Mouse (Mus musculus): ENCODE measurements around the gene Nckap5l. TPM values are rescaled to one million over a fixed set of nuclear protein-coding genes. Genes with fewer than 3 reads are reported as not detected.
A peak's percentile ranks its signal among the peaks of the same experiment; 100 is the strongest.

Gene Nckap5l
- polyA plus RNA-seq, 1 experiment, result 3.1 TPM

DNA sequence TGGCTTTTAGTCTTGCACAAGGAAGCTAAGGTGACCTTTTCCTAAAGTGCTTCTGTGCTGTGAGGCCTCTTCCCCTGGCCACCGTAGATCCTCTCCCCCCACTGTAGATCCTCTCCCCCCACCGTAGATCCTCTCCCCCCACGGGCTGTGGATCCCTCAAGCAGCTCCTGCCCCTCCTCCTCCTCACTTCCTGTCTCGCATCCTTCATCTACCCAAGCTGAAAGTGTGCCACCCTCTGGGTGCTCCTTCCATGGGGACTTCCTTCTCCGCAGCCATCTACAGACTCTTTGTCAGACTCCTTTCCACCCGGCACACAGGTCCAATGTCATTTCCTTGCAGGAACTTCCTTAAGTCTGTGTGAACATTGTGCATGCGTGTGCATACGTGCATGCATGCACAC is 27.2 kb downstream of the Nckap5l start:
- no peak for DNase-seq
- Histone ChIP-seq H3K27ac (ENCODE audit: insufficient read depth, low read depth, low read length) (no peak overlapping the region), H3K36me3 (ENCODE audit: control insufficient read depth, insufficient read depth, low read length) (no peaks in the 10 kb centered on the region), H3K4me3 (ENCODE audit: insufficient read depth, low read depth, low read length) (no peak overlapping the region), H3K27me3 (replicated peaks; ENCODE audit: control insufficient read depth, insufficient read depth, low read length) (no peaks in the 10 kb centered on the region), H3K4me1 (ENCODE audit: control insufficient read depth, insufficient read depth, low read length) (peaks cover 3% of the 10 kb centered on the region; the same call in 1 of the 2 replicates)
- no peak for TF ChIP-seq POLR2A (IDR thresholded peaks at IDR 0.05; ENCODE audit: low read depth, low read length)
- no peak for TF ChIP-seq CTCF (conservative IDR thresholded peaks at IDR 0.05; ENCODE audit: insufficient read depth, insufficient read length, low read depth, low read length)
- 60% methylated on average over 8 of the region's 8 CpGs for WGBS

DNA sequence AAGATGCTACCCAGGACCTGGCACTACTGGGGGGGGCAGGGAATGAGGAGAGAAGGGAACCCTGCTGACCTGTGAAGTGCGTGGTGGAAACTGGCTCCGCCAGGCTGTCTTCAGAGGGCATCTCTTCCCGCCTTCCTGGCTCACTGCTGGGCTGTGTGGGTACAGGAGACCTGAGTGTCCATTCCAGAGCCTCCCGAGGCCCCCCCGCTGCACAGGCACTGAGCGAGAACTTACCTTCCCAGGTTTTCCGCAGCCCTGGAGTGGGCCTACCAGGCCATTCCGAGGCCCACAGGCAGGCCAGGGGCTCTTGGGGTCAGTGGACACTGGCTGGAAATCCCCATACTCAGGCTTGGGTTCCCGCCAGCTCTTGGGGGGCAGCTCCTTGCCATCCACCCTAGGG is 33.7 kb downstream of the Nckap5l start:
- 81% methylated on average over 9 of the region's 9 CpGs for WGBS
- Histone ChIP-seq H3K27ac (ENCODE audit: insufficient read depth, low read depth, low read length) (no peak overlapping the region), H3K4me3 (ENCODE audit: insufficient read depth, low read depth, low read length) (no peak overlapping the region), H3K27me3 (replicated peaks; ENCODE audit: control insufficient read depth, insufficient read depth, low read length) (no peaks in the 10 kb centered on the region), H3K4me1 (ENCODE audit: control insufficient read depth, insufficient read depth, low read length) (peaks cover 6% of the 10 kb centered on the region; the same call in 1 of the 2 replicates), H3K36me3 (ENCODE audit: control insufficient read depth, insufficient read depth, low read length) (no peaks in the 10 kb centered on the region)
- TF ChIP-seq POLR2A (IDR thresholded peaks at IDR 0.05; ENCODE audit: low read depth, low read length), result no peak
- DNase-seq, result no peak

DNA sequence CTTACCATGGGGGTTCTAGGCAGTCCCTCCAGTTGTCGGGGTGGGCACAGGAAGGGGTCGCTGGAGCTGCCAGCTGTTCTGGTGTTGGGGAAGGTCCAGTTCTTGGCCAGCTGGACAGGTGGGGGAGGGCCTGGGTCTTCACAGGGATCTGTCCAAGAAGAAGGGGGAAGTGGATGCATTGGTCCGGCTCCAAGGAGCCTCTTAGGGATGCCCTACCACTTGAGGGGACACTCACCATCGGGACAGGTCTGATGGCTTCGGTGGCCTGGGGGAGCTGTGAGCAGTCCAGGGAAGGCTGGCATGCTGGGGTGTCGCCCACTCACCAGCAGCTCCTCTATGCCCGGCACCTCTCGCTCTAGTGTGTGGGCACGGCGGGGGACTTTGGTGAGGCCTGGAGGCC is 34.4 kb downstream of the Nckap5l start:
- DNase-seq, result no peak
- Histone ChIP-seq H3K27me3 (replicated peaks; ENCODE audit: control insufficient read depth, insufficient read depth, low read length) (no peaks in the 10 kb centered on the region), H3K4me1 (ENCODE audit: control insufficient read depth, insufficient read depth, low read length) (peaks cover 6% of the 10 kb centered on the region; the same call in 1 of the 2 replicates), H3K36me3 (ENCODE audit: control insufficient read depth, insufficient read depth, low read length) (no peaks in the 10 kb centered on the region), H3K27ac (ENCODE audit: insufficient read depth, low read depth, low read length) (no peak overlapping the region), H3K4me3 (ENCODE audit: insufficient read depth, low read depth, low read length) (no peak overlapping the region)
- 84% methylated on average over 10 of the region's 10 CpGs for WGBS
- TF ChIP-seq POLR2A (IDR thresholded peaks at IDR 0.05; ENCODE audit: low read depth, low read length), result no peak
- TF ChIP-seq CTCF (conservative IDR thresholded peaks at IDR 0.05; ENCODE audit: insufficient read depth, insufficient read length, low read depth, low read length), result no peak

DNA sequence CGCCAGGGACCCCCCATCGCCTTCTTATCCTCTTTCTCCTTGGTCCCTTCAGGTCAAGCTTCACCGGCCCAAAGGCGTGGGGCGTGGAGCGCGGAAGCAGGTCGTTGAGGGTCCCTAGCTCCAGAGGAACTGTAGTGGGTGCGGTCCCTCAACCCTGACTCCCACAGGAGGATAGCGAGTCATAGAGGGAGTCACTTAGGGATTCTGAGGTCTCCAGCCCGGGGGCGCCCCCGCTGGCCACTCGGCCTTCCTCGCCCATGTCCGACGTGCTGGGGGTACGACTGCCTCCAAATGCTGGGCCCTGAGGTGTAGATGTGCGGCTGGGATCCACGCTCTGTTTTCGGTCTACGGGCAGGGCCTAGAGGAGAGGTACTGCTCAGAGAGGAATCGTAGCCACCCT is 35.0 kb downstream of the Nckap5l start:
- no peak for DNase-seq
- no peaks in the 10 kb centered on the region for H3K27me3 ChIP-seq (replicated peaks; ENCODE audit: control insufficient read depth, insufficient read depth, low read length)
- H3K27ac ChIP-seq (ENCODE audit: insufficient read depth, low read depth, low read length), result no peak overlapping the region
- H3K4me1 ChIP-seq (ENCODE audit: control insufficient read depth, insufficient read depth, low read length), result peaks cover 6% of the 10 kb centered on the region; the same call in 1 of the 2 replicates
- no peaks in the 10 kb centered on the region for H3K36me3 ChIP-seq (ENCODE audit: control insufficient read depth, insufficient read depth, low read length)
- TF ChIP-seq POLR2A (IDR thresholded peaks at IDR 0.05; ENCODE audit: low read depth, low read length) (no peak), CTCF (conservative IDR thresholded peaks at IDR 0.05; ENCODE audit: insufficient read depth, insufficient read length, low read depth, low read length) (no peak)
- 88% methylated on average over 23 of the region's 23 CpGs for WGBS
- no peak overlapping the region for H3K4me3 ChIP-seq (ENCODE audit: insufficient read depth, low read depth, low read length)

DNA sequence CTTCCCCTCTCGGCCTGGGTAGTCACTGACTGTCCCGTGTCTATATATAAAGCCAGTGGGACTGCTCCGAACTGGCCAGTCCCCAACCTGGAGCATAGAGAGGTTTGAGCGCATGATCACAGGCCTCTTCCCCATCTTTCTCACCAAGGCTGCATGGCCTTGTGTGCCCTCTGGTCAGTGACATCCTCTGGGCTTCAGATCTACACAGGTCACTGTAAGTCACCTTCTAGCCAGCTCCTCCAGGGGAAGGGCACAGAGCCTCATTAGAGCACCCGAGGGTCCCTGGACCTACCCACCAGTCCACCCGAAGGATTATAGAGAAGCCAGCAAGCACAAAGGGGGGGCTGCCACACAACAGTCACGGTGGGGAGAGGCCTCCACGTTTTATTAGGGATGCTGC is 35.9 kb downstream of the Nckap5l start:
- DNase-seq, result no peak
- Histone ChIP-seq H3K27ac (ENCODE audit: insufficient read depth, low read depth, low read length) (0 out of 2 replicates have a peak overlapping the region, but pooled peaks have one; percentile 30), H3K27me3 (replicated peaks; ENCODE audit: control insufficient read depth, insufficient read depth, low read length) (no peaks in the 10 kb centered on the region), H3K4me1 (ENCODE audit: control insufficient read depth, insufficient read depth, low read length) (peaks cover 6% of the 10 kb centered on the region; the same call in 1 of the 2 replicates), H3K4me3 (ENCODE audit: insufficient read depth, low read depth, low read length) (no peak overlapping the region), H3K36me3 (ENCODE audit: control insufficient read depth, insufficient read depth, low read length) (no peaks in the 10 kb centered on the region)
- no peak for TF ChIP-seq CTCF (conservative IDR thresholded peaks at IDR 0.05; ENCODE audit: insufficient read depth, insufficient read length, low read depth, low read length)
- no peak for TF ChIP-seq POLR2A (IDR thresholded peaks at IDR 0.05; ENCODE audit: low read depth, low read length)
- 82% methylated on average over 8 of the region's 8 CpGs for WGBS

DNA sequence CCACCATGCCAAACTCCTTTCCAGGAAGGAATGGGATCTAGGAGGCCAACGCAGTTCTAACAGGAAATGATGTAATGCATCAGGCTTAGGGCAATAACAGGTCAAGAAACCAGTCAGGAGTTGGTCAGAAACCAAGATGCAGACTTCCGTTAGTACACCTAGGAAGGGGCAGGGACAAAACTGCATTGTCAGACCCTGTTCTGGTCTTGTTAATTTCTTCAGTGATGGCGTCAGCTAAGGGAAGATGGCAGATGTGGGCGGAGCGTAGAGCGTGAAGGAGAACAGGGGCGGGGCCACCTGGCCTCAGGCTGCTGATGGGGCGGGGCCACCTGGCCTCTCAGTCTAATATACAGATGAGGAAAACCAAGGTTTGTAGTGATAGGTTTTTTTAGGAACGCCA is 36.4 kb downstream of the Nckap5l start:
- no peaks in the 10 kb centered on the region for H3K27me3 ChIP-seq (replicated peaks; ENCODE audit: control insufficient read depth, insufficient read depth, low read length)
- DNase-seq, result peak; percentile 43
- 65% methylated on average over 9 of the region's 9 CpGs for WGBS
- H3K4me1 ChIP-seq (ENCODE audit: control insufficient read depth, insufficient read depth, low read length), result peaks cover 6% of the 10 kb centered on the region; the same call in 1 of the 2 replicates
- peak overlapping the region; percentile 90 for H3K27ac ChIP-seq (ENCODE audit: insufficient read depth, low read depth, low read length)
- TF ChIP-seq POLR2A (IDR thresholded peaks at IDR 0.05; ENCODE audit: low read depth, low read length), result no peak
- no peak for TF ChIP-seq CTCF (conservative IDR thresholded peaks at IDR 0.05; ENCODE audit: insufficient read depth, insufficient read length, low read depth, low read length)
- no peak overlapping the region for H3K4me3 ChIP-seq (ENCODE audit: insufficient read depth, low read depth, low read length)
- H3K36me3 ChIP-seq (ENCODE audit: control insufficient read depth, insufficient read depth, low read length), result no peaks in the 10 kb centered on the region

- peak overlapping the region; percentile 90 for H3K27ac ChIP-seq (ENCODE audit: insufficient read depth, low read depth, low read length)
- H3K4me3 ChIP-seq (ENCODE audit: insufficient read depth, low read depth, low read length), result no peak overlapping the region
- TF ChIP-seq CTCF (conservative IDR thresholded peaks at IDR 0.05; ENCODE audit: insufficient read depth, insufficient read length, low read depth, low read length) (no peak), POLR2A (IDR thresholded peaks at IDR 0.05; ENCODE audit: low read depth, low read length) (no peak)
- H3K27me3 ChIP-seq (replicated peaks; ENCODE audit: control insufficient read depth, insufficient read depth, low read length), result no peaks in the 10 kb centered on the region
- peaks cover 6% of the 10 kb centered on the region; the same call in 1 of the 2 replicates for H3K4me1 ChIP-seq (ENCODE audit: control insufficient read depth, insufficient read depth, low read length)
- H3K36me3 ChIP-seq (ENCODE audit: control insufficient read depth, insufficient read depth, low read length), result no peaks in the 10 kb centered on the region
- DNase-seq, result peak; percentile 78
- WGBS, result 15% methylated on average over 12 of the region's 12 CpGs
Measured at GRCm38 (mm10) chr15:99420521-99421014, 37.0 kb downstream of the Nckap5l start.
